Mouse (Mus musculus): Measurements from ENCODE around the gene Muc5b.
"Not testable (repeated sequence)": the region's sequence is repeated elsewhere in the genome, so short reads cannot be mapped to it uniquely, and the experiment has no call there.

The Muc5b gene

GRCm38 (mm10) chr7:141838779-141839178 is at the start of gene Muc5b:
Muc5b (plus strand) TSS chr7:141839070.
- no peak for DNase-seq (ENCODE audit: low read depth, low spot score)

- DNase-seq (ENCODE audit: low read depth, low spot score) = no peak
Observed at GRCm38 (mm10) chr7:141794251-141794650, 44.6 kb upstream of the Muc5b start.

- DNase-seq (ENCODE audit: low read depth, low spot score) = no peak
Observed at GRCm38 (mm10) chr7:141803206-141803605, 35.7 kb upstream of the Muc5b start.

- no peak for DNase-seq (ENCODE audit: low read depth, low spot score)
Observed at GRCm38 (mm10) chr7:141805384-141805783, 33.5 kb upstream of the Muc5b start.

GRCm38 (mm10) chr7:141807823-141808222 is 31.0 kb upstream of the Muc5b start:
- DNase-seq (ENCODE audit: low read depth, low spot score) = not testable (repeated sequence)

GRCm38 (mm10) chr7:141809933-141810332 is 28.9 kb upstream of the Muc5b start:
- DNase-seq (ENCODE audit: low read depth, low spot score) = not testable (repeated sequence)

- DNase-seq (ENCODE audit: low read depth, low spot score) = no peak
Observed at GRCm38 (mm10) chr7:141813321-141813720, 25.5 kb upstream of the Muc5b start.

GRCm38 (mm10) chr7:141815361-141815760 is 23.5 kb upstream of the Muc5b start:
- DNase-seq (ENCODE audit: low read depth, low spot score) = no peak

GRCm38 (mm10) chr7:141817355-141818075 is 21.4 kb upstream of the Muc5b start:
- no peak for DNase-seq (ENCODE audit: low read depth, low spot score)

- no peak for DNase-seq (ENCODE audit: low read depth, low spot score)
Observed at GRCm38 (mm10) chr7:141818267-141818666, 20.6 kb upstream of the Muc5b start.

- DNase-seq (ENCODE audit: low read depth, low spot score) = no peak
Observed at GRCm38 (mm10) chr7:141822582-141823261, 16.1 kb upstream of the Muc5b start.

- DNase-seq (ENCODE audit: low read depth, low spot score) = no peak
Observed at GRCm38 (mm10) chr7:141823699-141824098, 15.2 kb upstream of the Muc5b start.

- no peak for DNase-seq (ENCODE audit: low read depth, low spot score)
Observed at GRCm38 (mm10) chr7:141824398-141824797, 14.5 kb upstream of the Muc5b start.

GRCm38 (mm10) chr7:141835941-141836340 is 2.9 kb upstream of the Muc5b start:
- no peak for DNase-seq (ENCODE audit: low read depth, low spot score)

- no peak for DNase-seq (ENCODE audit: low read depth, low spot score)
Observed at GRCm38 (mm10) chr7:141836423-141836822, 2.4 kb upstream of the Muc5b start.

GRCm38 (mm10) chr7:141840354-141840753 is 1.5 kb downstream of the Muc5b start:
- no peak for DNase-seq (ENCODE audit: low read depth, low spot score)

- no peak for DNase-seq (ENCODE audit: low read depth, low spot score)
Observed at GRCm38 (mm10) chr7:141861046-141861445, 22.2 kb downstream of the Muc5b start.

GRCm38 (mm10) chr7:141869644-141870043 is 30.8 kb downstream of the Muc5b start:
- DNase-seq (ENCODE audit: low read depth, low spot score) = no peak

- DNase-seq (ENCODE audit: low read depth, low spot score) = no peak
Observed at GRCm38 (mm10) chr7:141870553-141870952, 31.7 kb downstream of the Muc5b start.

GRCm38 (mm10) chr7:141874891-141875290 is 36.0 kb downstream of the Muc5b start:
- no peak for DNase-seq (ENCODE audit: low read depth, low spot score)

- no peak for DNase-seq (ENCODE audit: low read depth, low spot score)
Observed at GRCm38 (mm10) chr7:141878813-141879212, 39.9 kb downstream of the Muc5b start.

- no peak for DNase-seq (ENCODE audit: low read depth, low spot score)
Observed at GRCm38 (mm10) chr7:141892151-141892550, 53.3 kb downstream of the Muc5b start.

- DNase-seq (ENCODE audit: low read depth, low spot score) = peak; percentile 2
Observed at GRCm38 (mm10) chr7:141901825-141902224, 63.0 kb downstream of the Muc5b start.

All from forelimb bud, embryonic 11.5 days (tissue).